Mouse (Mus musculus): ENCODE data around the gene Arfgap3.

Gene Arfgap3

DNA sequence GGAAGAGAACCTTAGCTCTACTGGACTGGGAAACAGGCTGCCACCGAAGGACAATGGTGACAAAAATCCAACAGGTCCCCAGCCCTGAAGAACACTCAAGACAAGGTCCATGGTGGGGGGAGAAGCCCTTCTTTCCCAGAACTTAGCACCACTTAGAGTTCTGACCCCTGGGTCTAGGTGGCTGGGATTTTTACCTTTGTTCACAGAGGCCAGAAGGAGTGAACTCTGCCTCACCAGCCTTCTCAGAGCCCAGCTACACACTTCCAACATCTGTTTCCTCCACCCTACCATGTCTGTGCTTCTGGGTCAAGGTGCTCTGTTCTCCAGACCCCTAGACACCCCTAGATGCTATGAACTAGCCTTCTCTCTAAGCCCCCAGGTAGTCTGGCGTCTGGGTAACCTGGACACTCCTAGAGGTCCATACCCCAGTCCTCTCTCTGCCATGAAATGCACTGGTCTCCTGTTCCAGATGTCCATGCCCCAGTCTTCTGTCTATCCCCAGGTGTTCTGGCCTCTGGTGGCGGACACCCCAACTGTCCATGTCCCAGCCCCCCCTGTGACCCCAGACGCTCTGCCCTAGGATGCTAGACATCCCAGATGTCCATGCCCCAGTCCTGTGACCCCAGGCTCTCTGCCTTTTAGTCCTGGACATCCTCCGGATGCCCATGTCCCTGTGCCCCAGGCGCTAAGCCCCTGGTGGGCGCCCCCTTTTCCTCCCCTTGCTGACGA lies 658 bp downstream of the Arfgap3 start:
- no peak for TF ChIP-seq GATA4 (IDR thresholded peaks at IDR 0.05; ENCODE audit: insufficient replicate concordance, low read length)

DNA sequence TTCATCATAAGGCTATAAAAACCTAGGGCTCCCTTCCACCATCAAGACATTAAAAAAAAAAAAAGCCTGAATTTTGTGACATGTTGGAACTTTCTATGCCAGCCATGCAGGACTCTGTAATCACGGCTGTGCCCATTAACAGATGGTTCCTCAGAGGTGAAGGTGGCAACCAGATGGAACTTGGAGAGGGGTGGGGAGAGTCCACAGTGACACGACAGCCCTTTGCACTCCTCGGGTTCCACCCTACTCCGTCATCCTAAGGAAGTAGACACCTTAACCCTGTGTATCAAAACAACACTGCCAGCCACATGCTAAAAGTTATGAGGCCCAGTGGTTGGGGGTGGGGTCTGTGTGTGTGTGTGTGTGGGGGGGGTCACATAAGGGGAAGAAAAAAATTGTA lies 1.3 kb downstream of the Arfgap3 start:
- TF ChIP-seq GATA4 (IDR thresholded peaks at IDR 0.05; ENCODE audit: insufficient replicate concordance, low read length), result no peak

DNA sequence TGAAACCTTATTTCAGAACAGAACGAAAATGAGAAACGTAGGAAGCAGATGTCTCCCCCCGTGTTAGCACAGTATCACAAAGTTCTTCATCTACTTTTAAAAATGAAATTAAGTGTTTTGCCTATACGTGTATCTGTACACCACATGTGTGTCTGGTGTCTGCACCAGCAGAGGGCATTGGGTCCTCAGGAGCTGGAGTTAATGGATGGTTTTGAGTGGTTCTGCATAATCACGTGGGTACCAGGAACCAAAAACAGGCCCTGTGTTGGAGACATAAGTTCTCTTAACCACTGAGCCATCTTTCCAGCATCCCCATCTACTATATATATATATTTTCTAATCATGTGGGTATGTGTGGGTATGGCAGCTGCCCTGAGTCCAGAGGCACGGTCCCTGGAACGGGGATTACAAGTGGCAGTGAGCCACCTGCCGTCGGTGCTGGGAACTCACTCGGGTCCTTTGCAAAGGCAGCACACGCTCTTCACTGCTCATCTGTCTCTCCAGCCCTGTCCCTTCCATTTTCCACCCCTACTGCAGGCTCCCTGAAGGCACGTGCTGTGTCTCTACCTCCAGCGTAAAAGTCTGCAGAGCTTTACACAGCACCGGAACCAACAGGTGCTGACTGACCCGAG lies 4.0 kb downstream of the Arfgap3 start:
- no peak for TF ChIP-seq GATA4 (IDR thresholded peaks at IDR 0.05; ENCODE audit: insufficient replicate concordance, low read length)

DNA sequence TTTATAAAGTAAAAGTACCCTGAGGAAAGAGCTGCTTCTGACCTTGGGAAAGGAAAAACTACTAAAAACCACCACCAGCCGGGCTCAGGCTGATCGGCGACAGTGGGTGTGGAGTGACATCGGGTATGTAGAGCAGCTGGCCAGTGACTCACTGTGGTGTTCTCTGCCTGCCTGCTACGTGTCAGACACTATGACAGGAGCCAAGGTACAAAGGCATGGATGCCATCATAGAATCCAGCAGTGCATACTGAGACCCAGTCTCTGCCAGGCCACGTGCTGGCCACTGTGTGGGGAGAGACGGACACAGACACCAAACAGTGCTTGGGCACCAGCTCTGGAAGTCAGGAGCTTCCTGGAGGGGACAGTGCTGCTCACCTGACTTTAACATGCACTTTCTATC lies 5.1 kb downstream of the Arfgap3 start:
- no peak for TF ChIP-seq GATA4 (IDR thresholded peaks at IDR 0.05; ENCODE audit: insufficient replicate concordance, low read length)

DNA sequence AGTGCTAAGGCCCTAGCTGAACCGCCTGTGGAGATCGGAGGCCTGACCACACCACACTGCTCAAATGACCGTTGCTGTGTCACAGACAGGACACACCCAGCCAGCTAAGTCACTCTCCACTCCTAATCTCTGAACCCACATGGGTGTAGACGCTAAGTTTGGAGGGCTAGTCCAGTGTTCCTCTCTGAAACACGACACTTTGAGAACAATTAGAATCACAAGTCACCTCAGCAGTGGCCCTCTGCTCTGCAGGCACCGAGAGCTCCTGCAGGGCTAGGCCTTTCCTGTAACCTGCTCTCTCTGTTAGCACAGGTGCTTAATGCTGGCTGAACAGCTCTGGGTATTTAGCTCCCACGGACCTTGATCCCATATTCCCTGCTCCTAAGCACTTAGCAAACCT lies 5.9 kb downstream of the Arfgap3 start:
- TF ChIP-seq GATA4 (IDR thresholded peaks at IDR 0.05; ENCODE audit: insufficient replicate concordance, low read length), result no peak

DNA sequence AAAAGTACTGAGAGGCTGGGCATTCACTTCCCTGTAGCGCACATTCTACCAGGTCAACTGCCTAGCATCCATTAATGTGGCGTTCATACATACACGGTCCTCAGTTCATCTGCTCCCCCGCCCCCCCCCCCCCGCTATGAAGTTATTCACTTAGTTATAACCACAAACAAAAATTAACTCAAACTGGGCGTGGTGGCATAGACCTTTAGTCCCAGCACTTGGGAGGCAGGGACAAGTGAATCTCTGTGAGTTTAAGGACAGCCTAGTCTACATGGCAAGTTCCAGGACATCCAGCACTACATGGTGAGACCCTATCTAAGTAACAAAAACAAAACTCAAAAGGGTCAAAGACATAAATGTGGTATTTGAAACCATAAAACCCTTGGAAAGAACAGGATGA lies 11.1 kb downstream of the Arfgap3 start:
- TF ChIP-seq GATA4 (IDR thresholded peaks at IDR 0.05; ENCODE audit: insufficient replicate concordance, low read length), result no peak

DNA sequence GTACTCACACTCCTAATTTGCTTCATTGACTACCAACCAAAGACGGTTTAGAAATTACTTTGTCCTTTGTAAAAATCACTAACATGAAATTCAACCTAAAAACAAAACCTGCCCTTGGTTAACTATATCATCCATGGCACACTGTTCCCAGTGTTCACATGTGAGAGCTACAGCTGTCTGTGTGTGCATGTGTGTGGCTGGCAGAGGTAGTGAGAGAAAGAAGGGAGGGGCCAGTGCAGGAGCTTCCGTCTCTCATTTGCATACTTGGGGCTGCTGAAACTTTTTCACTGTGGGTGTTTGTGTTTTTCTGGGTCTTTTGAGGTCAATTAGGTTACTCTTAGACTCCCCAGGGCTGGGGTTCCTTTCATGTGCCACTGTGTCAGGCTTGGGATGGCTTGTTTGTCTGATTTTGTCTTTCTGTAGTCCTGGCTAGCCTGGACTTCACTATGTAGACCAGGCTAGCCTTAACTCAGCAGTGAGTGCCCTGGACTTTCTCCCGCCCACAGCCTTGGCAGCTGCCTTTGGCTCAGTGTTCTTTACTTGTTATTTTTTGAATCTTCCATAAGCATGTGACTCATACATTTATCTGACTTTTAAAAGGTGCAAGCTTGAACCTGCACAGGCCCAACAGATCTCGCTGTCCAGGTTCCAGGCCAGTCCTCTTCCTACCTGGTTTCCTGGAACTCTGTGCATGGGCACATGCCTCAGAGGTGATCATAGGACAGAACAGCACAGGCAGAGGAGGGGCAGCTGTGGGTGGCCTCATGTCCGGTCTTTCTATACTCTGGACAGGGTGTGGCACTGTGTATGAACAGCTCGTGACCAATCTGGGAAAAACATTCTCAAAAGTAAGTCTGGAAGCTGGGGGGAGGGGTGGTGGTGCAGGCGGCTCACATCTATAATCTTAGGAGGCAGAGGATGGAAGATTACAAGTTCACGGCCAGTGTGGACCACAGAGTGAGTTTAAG lies 11.9 kb downstream of the Arfgap3 start:
- TF ChIP-seq GATA4 (IDR thresholded peaks at IDR 0.05; ENCODE audit: insufficient replicate concordance, low read length), result no peak

DNA sequence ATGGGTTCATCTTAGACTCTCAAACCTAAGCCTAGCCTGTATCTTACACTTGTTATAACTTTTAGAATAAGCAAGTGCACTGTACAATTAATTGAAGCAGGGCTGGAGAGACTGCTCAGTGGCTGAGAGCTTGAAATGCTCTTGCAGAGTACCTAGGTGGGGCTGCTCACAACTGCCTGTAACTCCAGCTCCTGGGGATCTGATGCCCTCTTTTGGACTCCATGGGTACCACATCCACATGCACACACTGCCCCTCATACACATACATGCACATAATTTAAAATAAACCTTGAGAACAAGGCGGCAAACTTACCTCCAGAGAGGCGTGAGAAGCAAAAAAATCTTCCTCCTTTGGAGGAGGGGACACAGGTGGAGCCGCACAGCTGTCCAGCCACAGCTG lies 17.7 kb downstream of the Arfgap3 start:
- no peak for TF ChIP-seq GATA4 (IDR thresholded peaks at IDR 0.05; ENCODE audit: insufficient replicate concordance, low read length)

DNA sequence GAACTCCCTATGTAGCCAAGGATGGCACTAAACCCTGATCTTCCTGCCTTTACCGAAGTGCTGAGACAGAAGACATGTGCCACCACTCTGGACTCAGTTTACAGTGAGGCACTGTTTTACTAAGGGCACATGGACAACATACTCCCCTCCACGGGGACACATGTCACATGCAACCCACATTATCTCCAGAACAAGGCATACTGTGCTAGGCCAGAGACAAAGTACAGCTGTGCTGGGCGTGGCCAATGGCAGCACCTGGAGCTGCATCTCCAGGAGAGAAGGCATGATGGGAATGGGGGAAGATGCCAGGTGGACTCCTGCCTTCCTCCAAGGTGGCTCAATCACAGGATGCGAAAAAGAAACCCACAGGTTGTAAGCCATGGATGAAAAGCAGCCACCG lies 21.1 kb downstream of the Arfgap3 start:
- TF ChIP-seq GATA4 (IDR thresholded peaks at IDR 0.05; ENCODE audit: insufficient replicate concordance, low read length), result no peak

DNA sequence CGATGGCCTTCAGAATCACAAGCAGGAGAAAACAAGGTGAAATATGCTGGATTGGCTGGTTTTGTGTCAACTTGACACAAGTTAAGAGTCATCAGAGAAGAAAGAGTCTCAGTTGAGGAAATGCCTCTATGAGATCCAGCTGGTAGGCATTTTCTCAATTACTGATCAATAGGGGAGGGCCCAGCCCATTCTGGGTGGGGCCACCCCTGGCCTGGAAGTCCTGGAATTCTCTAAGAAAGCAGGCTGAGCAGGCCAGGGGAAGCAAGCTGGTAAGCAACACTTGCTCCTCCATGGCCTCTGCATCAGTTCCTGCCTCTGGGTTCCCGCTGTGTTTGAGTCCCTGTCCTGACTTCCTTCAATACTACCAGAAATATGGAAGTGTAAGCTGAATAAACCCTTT lies 27.0 kb downstream of the Arfgap3 start:
- TF ChIP-seq GATA4 (IDR thresholded peaks at IDR 0.05; ENCODE audit: insufficient replicate concordance, low read length), result no peak

DNA sequence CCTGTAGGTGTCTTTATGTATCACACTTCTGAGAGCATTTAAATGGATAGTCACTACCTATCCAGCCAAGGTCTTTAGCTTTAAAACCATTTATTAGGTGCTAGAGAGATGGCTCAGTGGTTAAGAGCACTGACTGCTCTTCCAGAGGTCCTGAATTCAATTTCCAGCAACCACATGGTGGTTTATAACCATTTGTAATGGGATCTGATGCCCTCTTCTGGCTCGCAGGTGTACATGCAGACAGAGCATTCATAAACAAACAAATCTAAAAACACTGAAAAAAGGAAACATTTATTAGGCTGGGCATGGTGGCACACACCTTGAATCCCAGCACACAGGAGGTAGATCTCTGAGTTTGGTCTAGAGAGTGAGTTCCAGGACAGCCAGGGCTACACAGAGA lies 35.1 kb downstream of the Arfgap3 start:
- TF ChIP-seq GATA4 (IDR thresholded peaks at IDR 0.05; ENCODE audit: insufficient replicate concordance, low read length), result no peak

DNA sequence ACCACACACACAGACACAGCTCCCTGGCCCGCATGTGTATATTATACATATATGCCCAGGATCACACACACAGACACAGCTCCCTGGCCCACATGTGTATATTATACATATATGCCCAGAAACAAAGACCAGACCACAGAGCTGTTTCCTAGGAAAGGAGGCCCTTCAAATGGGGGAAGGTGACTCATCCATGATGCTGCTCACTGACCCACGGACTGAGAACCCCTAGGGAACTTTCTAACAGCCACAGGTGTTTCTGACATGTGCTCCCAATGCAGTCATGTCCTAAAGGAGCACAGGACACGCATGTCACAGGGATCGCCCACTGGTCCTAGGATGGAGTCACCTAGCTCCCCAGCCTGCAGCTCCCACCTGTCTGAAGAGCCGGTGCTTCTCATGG lies 40.2 kb downstream of the Arfgap3 start:
- TF ChIP-seq GATA4 (IDR thresholded peaks at IDR 0.05; ENCODE audit: insufficient replicate concordance, low read length), result no peak

DNA sequence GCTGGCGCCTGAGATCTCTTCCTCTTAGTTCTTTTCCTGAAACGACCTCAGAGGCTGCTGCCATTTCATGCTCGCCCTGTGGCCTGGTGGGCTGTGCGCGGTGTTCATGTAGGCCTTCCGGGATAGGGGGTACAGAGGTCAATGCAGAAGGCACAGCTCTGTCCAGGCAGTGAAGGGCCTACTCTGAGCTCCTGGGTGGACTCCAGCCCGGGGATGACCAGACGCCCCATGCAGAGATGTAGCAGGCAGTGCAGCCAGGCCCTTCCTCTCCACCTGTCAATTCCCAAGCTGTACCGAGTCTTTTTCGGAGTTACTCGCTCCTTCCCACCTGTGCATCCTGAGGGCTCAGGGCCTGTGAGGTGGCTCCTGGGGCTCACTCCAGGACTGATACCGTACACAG lies 43.9 kb downstream of the Arfgap3 start:
- TF ChIP-seq GATA4 (IDR thresholded peaks at IDR 0.05; ENCODE audit: insufficient replicate concordance, low read length), result no peak

DNA sequence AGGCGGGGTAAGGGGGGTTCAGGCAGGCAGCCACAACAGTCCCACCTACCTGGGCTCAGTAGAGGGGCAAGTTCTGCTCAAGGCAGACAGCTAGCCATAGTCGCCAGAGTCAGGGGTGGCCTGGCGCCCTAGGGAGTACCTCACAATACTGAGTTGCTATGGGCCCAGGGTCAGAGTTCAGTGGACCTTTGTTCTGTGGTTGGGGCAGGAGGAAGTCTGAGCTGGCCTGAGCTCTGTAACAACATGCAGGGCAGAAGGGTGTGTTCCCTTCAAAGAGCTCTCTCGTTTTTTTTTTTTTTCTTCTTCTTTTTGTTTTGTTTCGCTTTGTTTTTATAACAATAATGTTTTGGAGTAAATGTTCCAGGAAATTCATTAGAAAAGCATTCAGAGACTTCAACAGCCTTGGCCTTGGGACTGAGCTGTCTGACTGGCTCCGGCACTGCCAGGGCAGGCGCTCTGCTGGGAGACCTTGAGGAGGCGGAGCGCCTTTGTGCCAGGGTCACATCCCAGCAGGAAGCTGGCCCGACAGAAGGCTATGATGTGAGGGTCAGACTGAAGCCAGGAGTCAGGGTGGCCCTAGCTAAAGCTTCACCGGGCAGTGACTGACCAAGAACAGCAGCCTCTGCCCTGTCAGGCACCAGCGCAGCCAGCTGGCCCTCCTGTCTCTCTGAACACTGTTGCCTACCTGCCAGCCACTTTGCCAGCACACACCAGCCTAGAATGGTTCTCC lies 44.7 kb downstream of the Arfgap3 start:
- TF ChIP-seq GATA4 (IDR thresholded peaks at IDR 0.05; ENCODE audit: insufficient replicate concordance, low read length), result peak; percentile 39; the same call in 1 of the 2 replicates

DNA sequence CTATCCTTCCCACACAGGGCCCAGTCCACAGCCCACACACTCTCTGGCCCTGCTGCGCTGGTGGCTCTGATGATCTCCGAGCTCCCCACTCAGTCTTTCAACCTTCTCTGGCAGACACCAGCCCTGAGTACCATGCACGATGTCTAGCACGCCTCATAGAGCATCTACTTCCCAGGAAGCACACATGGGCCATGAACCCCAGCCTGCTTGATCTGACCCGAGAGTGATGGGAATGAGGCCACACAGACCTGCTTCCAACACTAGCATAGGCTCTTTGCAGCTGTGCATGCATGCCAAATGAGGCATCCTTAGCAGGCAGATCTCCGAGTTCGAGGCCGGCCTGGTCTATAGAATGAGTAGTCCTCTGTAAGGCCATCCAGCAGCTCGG lies 45.2 kb downstream of the Arfgap3 start:
- TF ChIP-seq GATA4 (IDR thresholded peaks at IDR 0.05; ENCODE audit: insufficient replicate concordance, low read length), result no peak

Measured in liver, adult (tissue).